Mouse (Mus musculus) heart, adult 2 months (tissue): Measurements from ENCODE around the gene Zfp458. TPM values are rescaled to one million over a fixed set of nuclear protein-coding genes. Genes with fewer than 3 reads are reported as not detected.
"Not testable (repeated sequence)": the region's sequence is repeated elsewhere in the genome, so short reads cannot be mapped to it uniquely, and the experiment has no call there.

ENCODE experiments used
- DNase-seq, 2 experiments: peaks; one replicate each; pipeline ENCODE4 v3.0.0; 2021
- H3K27ac ChIP-seq: fragments of 200-600 bp; 2 replicates; pipeline ENCODE4 v1.8.1; 2022
- H3K27me3 ChIP-seq: fragments of 200-500 bp; 2 replicates; pipeline ENCODE4 v1.6.1; 2012; ENCODE audit warnings: mild to moderate bottlenecking, low read length, inconsistent platforms, mixed read lengths; ENCODE audit not compliant: control insufficient read depth, insufficient read depth
- H3K36me3 ChIP-seq: fragments of 200-500 bp; 2 replicates; pipeline ENCODE4 v1.6.1; 2012; ENCODE audit warnings: low read length, inconsistent platforms; ENCODE audit not compliant: control insufficient read depth, insufficient read depth
- H3K4me1 ChIP-seq: fragments of 200-500 bp; 2 replicates; pipeline ENCODE4 v1.6.1; 2011; ENCODE audit warnings: low read length; ENCODE audit not compliant: control insufficient read depth, insufficient read depth
- H3K4me3 ChIP-seq: fragments of 200-600 bp; 2 replicates; pipeline ENCODE4 v1.8.1; 2022
- H3K79me2 ChIP-seq: fragments of 200-500 bp; replicated peaks from 2 replicates; pipeline ENCODE4 v1.6.1; 2012; ENCODE audit warnings: mild to moderate bottlenecking, inconsistent platforms, low read length, moderate library complexity, mixed read lengths; ENCODE audit not compliant: control insufficient read depth, insufficient read depth
- H3K9ac ChIP-seq: fragments of 200-500 bp; 2 replicates; pipeline ENCODE4 v1.6.1; 2012; ENCODE audit warnings: low read depth, mild to moderate bottlenecking, control low read depth, inconsistent platforms, low read length, mixed read lengths
- CTCF ChIP-seq: fragments of 200-600 bp; IDR thresholded peaks from 2 replicates; pipeline ENCODE4 v1.8.1; 2022; ENCODE audit warnings: antibody characterized with exemption, mild to moderate bottlenecking, moderate library complexity
- EP300 ChIP-seq: fragments of 200-500 bp; IDR thresholded peaks from 2 replicates; pipeline ENCODE4 v1.6.1; 2011; ENCODE audit warnings: low read depth, low read length, control low read depth; ENCODE audit not compliant: insufficient read depth
- POLR2A ChIP-seq: fragments of 200-500 bp; IDR thresholded peaks from 2 replicates; pipeline ENCODE4 v1.6.1; 2011; ENCODE audit warnings: mild to moderate bottlenecking, low read depth, low read length, control low read depth; ENCODE audit not compliant: insufficient read depth
- WGBS: fragments of 180-500 bp; shearing (Covaris S2); methylation state at CpG from one replicate; pipeline ENCODE4 v1.1.7; 2018; 5-methylcytosine and 5-hydroxymethylcytosine counted together
- intact Hi-C: fragments of 180-260 bp; cut with DNase I; formaldehyde crosslinking; loops from one replicate; pipeline ENCODE4 v1.15.1; 2025
- long read RNA-seq: library from polyadenylated mRNA; stranded (forward); transcript quantifications from one replicate; pipeline ENCODE4 v2.0.0, GENCODE M21; 2021
- polyA plus RNA-seq: library from polyadenylated mRNA; depleted of rRNA; stranded (reverse); fragments of >200 nt; gene quantifications from 2 replicates; pipeline ENCODE4 v1.2.3, GENCODE M21; 2012; rRNA removed
- total RNA-seq, 2 experiments: library from RNA; stranded (reverse); gene quantifications; 2 replicates each; pipeline ENCODE4 v1.2.3; 2021

Zfp458 gene
- 1 to 10 TPM; 1.5 to 2.3 TPM for total RNA-seq
- 0.25 and 0.67 TPM in 2 replicates for polyA plus RNA-seq
- long read RNA-seq: 0 reads

GRCm38 (mm10) chr13:67278314-67278713, at the start of gene Zfp458:
TSS of gene Zfp458 (minus strand) at chr13:67278466.
- intact Hi-C loops: no loop called here
- TF ChIP-seq EP300 (no peak), CTCF (no peak), POLR2A (no peak)
- H3K79me2 ChIP-seq: no peaks in the 10 kb centered on the region
- no peak for DNase-seq
- H3K9ac ChIP-seq: no peak within 1 kb of the TSS
- WGBS: 41% methylated on average over 7 of the region's 7 CpGs
- no peaks in the 10 kb centered on the region for H3K4me1 ChIP-seq
- H3K27me3 ChIP-seq: no peaks in the 10 kb centered on the region
- H3K27ac ChIP-seq: no peak within 1 kb of the TSS
- H3K36me3 ChIP-seq: no peaks in the 10 kb centered on the region
- H3K4me3 ChIP-seq: no peak within 1 kb of the TSS

GRCm38 (mm10) chr13:67306718-67307117, 28.5 kb upstream of the Zfp458 start:
- Histone ChIP-seq H3K79me2 (no peaks in the 10 kb centered on the region), H3K27ac (peak overlapping the region; percentile 82), H3K4me3 (peak overlapping the region; percentile 87), H3K9ac (no peak overlapping the region), H3K4me1 (peaks cover 1% of the 10 kb centered on the region), H3K27me3 (no peaks in the 10 kb centered on the region), H3K36me3 (no peaks in the 10 kb centered on the region)
- intact Hi-C loops: loop anchor here (1.0 to 10.0 kb wide), 4 partner anchors 26 to 418 kb away; partner anchors contain the start of genes Zfp595 and Zfp65
- no peak for DNase-seq
- 8% methylated on average over 5 of the region's 5 CpGs for WGBS
- TF ChIP-seq CTCF: no peak
- no peak for TF ChIP-seq EP300
- no peak for TF ChIP-seq POLR2A

- H3K27ac ChIP-seq: peak within 1 kb of the TSS; percentile 82
- H3K9ac ChIP-seq: peak within 1 kb of the TSS; percentile 63
- no peaks in the 10 kb centered on the region for H3K27me3 ChIP-seq
- TF ChIP-seq POLR2A (peak; percentile 88), CTCF (no peak)
- intact Hi-C loops: loop anchor here (1.0 to 10.0 kb wide), 4 partner anchors 26 to 419 kb away; partner anchors contain the start of genes Zfp595 and Zfp65
- peak; percentile 88 to 91 for DNase-seq
- H3K79me2 ChIP-seq: no peaks in the 10 kb centered on the region
- H3K4me3 ChIP-seq: peak within 1 kb of the TSS; percentile 87
- WGBS: 5% methylated on average over 16 of the region's 16 CpGs
- H3K36me3 ChIP-seq: no peaks in the 10 kb centered on the region
- peaks cover 1% of the 10 kb centered on the region for H3K4me1 ChIP-seq
Measured at GRCm38 (mm10) chr13:67305822-67306672, 27.8 kb upstream of the Zfp458 start, which contains the start of gene Zfp457. TSS of gene Zfp457 (minus strand) at chr13:67306485.

- not testable (repeated sequence) for DNase-seq, H3K79me2 ChIP-seq, H3K4me1 ChIP-seq, H3K36me3 ChIP-seq, H3K27me3 ChIP-seq
- Histone ChIP-seq H3K9ac (peak overlapping the region; percentile 13), H3K27ac (peak overlapping the region; percentile 69), H3K4me3 (peak overlapping the region; percentile 82)
- 30% methylated on average over 9 of the region's 9 CpGs for WGBS
- intact Hi-C loops: loop anchor here (5.0 to 10.0 kb wide), 4 partner anchors 38 to 142 kb away; partner anchors contain the start of genes Zfp457 and Zfp595
Measured at GRCm38 (mm10) chr13:67269383-67270065, 8.7 kb downstream of the Zfp458 start.

GRCm38 (mm10) chr13:67268568-67269369, 9.5 kb downstream of the Zfp458 start:
- intact Hi-C loops: loop anchor here (5.0 to 10.0 kb wide), 4 partner anchors 39 to 141 kb away; partner anchors contain the start of genes Zfp457 and Zfp595
- Histone ChIP-seq H3K36me3 (no peaks in the 10 kb centered on the region), H3K27ac (peak overlapping the region; percentile 69), H3K4me1 (peaks cover 2% of the 10 kb centered on the region; the same call in 1 of the 2 replicates), H3K27me3 (no peaks in the 10 kb centered on the region), H3K9ac (peak overlapping the region; percentile 88), H3K4me3 (peak overlapping the region; percentile 82), H3K79me2 (no peaks in the 10 kb centered on the region)
- TF ChIP-seq CTCF (no peak), POLR2A (0 out of 2 replicates have a peak, but pooled peaks have one; percentile 63)
- WGBS: 6% methylated on average over 18 of the region's 18 CpGs
- peak; percentile 76 to 80 for DNase-seq
